Mouse (Mus musculus) neural tube, embryonic 11.5 days (tissue): ENCODE data around the gene Zan. TPM values are rescaled to one million over a fixed set of nuclear protein-coding genes. Genes with fewer than 3 reads are reported as not detected.
A peak's percentile ranks its signal among the peaks of the same experiment; 100 is the strongest.

ENCODE experiments used
- ATAC-seq: fragments of 200-750 bp; cut with Nextera tagmentation; 2 replicates; pipeline ENCODE4 v1.8.0; 2017; ENCODE audit warnings: moderate number of reproducible peaks, mild to moderate bottlenecking, moderate TSS enrichment, moderate library complexity; ENCODE audit not compliant: insufficient read depth, low FRiP score, low TSS enrichment
- DNase-seq: peaks from one replicate; pipeline ENCODE4 v3.0.0-alpha.2; 2015; ENCODE audit warnings: low spot score
- H3K27ac ChIP-seq: fragments of 300-500 bp; sonication (generic); 2 replicates; pipeline ENCODE4 v1.5.1; 2014; ENCODE audit warnings: low read depth, mild to moderate bottlenecking, low read length
- H3K27me3 ChIP-seq: fragments of 300-500 bp; sonication (generic); 2 replicates; pipeline ENCODE4 v1.6.1; 2014; ENCODE audit warnings: mild to moderate bottlenecking, low read length, mixed read lengths; ENCODE audit not compliant: control insufficient read depth, insufficient read depth
- H3K36me3 ChIP-seq: fragments of 300-500 bp; sonication (generic); 2 replicates; pipeline ENCODE4 v1.6.1; 2014; ENCODE audit warnings: mild to moderate bottlenecking, low read length, moderate library complexity, mixed read lengths; ENCODE audit not compliant: control insufficient read depth, insufficient read depth
- H3K4me1 ChIP-seq: fragments of 300-500 bp; sonication (generic); 2 replicates; pipeline ENCODE4 v1.6.1; 2014; ENCODE audit warnings: low read length, mixed read lengths; ENCODE audit not compliant: control insufficient read depth, insufficient read depth
- H3K4me2 ChIP-seq: fragments of 300-500 bp; sonication (generic); 2 replicates; pipeline ENCODE4 v1.6.1; 2014; ENCODE audit warnings: low read depth, mild to moderate bottlenecking, moderate library complexity
- H3K4me3 ChIP-seq: fragments of 300-500 bp; sonication (generic); 2 replicates; pipeline ENCODE4 v1.5.1; 2014; ENCODE audit warnings: low read depth, low read length
- H3K9ac ChIP-seq: fragments of 300-500 bp; sonication (generic); 2 replicates; pipeline ENCODE4 v1.6.1; 2014; ENCODE audit warnings: mild to moderate bottlenecking, low read length
- H3K9me3 ChIP-seq: fragments of 300-500 bp; sonication (generic); 2 replicates; pipeline ENCODE4 v1.6.1; 2016; ENCODE audit warnings: low read length; ENCODE audit not compliant: control insufficient read depth
- WGBS: fragments of 180-500 bp; shearing (Covaris S2); extraction: QIAGEN DNeasy Blood & Tissue Kit; methylation state at CpG from one replicate; pipeline ENCODE4 v1.1.7; 2014; 5-methylcytosine and 5-hydroxymethylcytosine counted together
- polyA plus RNA-seq: library from polyadenylated mRNA; unstranded; fragments of >200 nt; fragmentation: Nextera tagmentation; extraction: Ambion mirVana; gene quantifications from 2 replicates; pipeline ENCODE4 v1.2.1, GENCODE M21; 2014

The Zan gene
- polyA plus RNA-seq, 1 experiment from 2014 or later = 0.05 TPM

GRCm38 (mm10) chr5:137339290-137339979 lies 137.4 kb downstream of the Zan start:
- no peaks in the 10 kb centered on the region for H3K9me3 ChIP-seq
- peak overlapping the region; percentile 66 for H3K9ac ChIP-seq
- no peaks in the 10 kb centered on the region for H3K27me3 ChIP-seq
- 7% methylated on average over 22 of the region's 22 CpGs for WGBS
- DNase-seq (peak; percentile 33), ATAC-seq (peak; percentile 43; the same call in 1 of the 2 replicates)
- no peaks in the 10 kb centered on the region for H3K36me3 ChIP-seq
- H3K4me3 ChIP-seq = peak overlapping the region; percentile 32
- H3K4me1 ChIP-seq = peaks cover 6% of the 10 kb centered on the region; the same call in 1 of the 2 replicates
- H3K27ac ChIP-seq = no peak overlapping the region; the same call in 1 of the 2 replicates
- peak overlapping the region; percentile 84 for H3K4me2 ChIP-seq

- 3% methylated on average over 11 of the region's 11 CpGs for WGBS
- Histone ChIP-seq H3K4me1 (peaks cover 6% of the 10 kb centered on the region; the same call in 1 of the 2 replicates), H3K4me2 (peak overlapping the region; percentile 84), H3K27me3 (no peaks in the 10 kb centered on the region), H3K9ac (peak overlapping the region; percentile 66), H3K36me3 (no peaks in the 10 kb centered on the region), H3K9me3 (no peaks in the 10 kb centered on the region), H3K4me3 (peak overlapping the region; percentile 32), H3K27ac (peak overlapping the region; percentile 76)
- ATAC-seq (peak; percentile 24; the same call in 1 of the 2 replicates), DNase-seq (no peak)
Measured at GRCm38 (mm10) chr5:137338663-137339289, 138.1 kb downstream of the Zan start.

GRCm38 (mm10) chr5:137338256-137338655 lies 138.6 kb downstream of the Zan start:
- H3K36me3 ChIP-seq = no peaks in the 10 kb centered on the region
- under 1% methylated on average over 19 of the region's 19 CpGs for WGBS
- H3K9me3 ChIP-seq = no peaks in the 10 kb centered on the region
- H3K4me2 ChIP-seq = peak overlapping the region; percentile 84
- H3K4me3 ChIP-seq = peak overlapping the region; percentile 32
- ATAC-seq (peak; percentile 75), DNase-seq (peak; percentile 92)
- H3K4me1 ChIP-seq = peaks cover 6% of the 10 kb centered on the region; the same call in 1 of the 2 replicates
- peak overlapping the region; percentile 66 for H3K9ac ChIP-seq
- peak overlapping the region; percentile 76 for H3K27ac ChIP-seq
- no peaks in the 10 kb centered on the region for H3K27me3 ChIP-seq

GRCm38 (mm10) chr5:137337190-137337589 lies 139.7 kb downstream of the Zan start:
- ATAC-seq = no peak
- H3K27me3 ChIP-seq = no peaks in the 10 kb centered on the region
- no peak overlapping the region for H3K27ac ChIP-seq
- no peaks in the 10 kb centered on the region for H3K9me3 ChIP-seq
- no peak for DNase-seq
- peaks cover 6% of the 10 kb centered on the region; the same call in 1 of the 2 replicates for H3K4me1 ChIP-seq
- WGBS = 56% methylated on average over 8 of the region's 8 CpGs
- H3K4me2 ChIP-seq = no peak overlapping the region
- no peak overlapping the region for H3K9ac ChIP-seq
- H3K4me3 ChIP-seq = no peak overlapping the region
- no peaks in the 10 kb centered on the region for H3K36me3 ChIP-seq

- no peak overlapping the region for H3K9ac ChIP-seq
- no peak overlapping the region for H3K4me3 ChIP-seq
- no peak overlapping the region for H3K4me2 ChIP-seq
- ATAC-seq (no peak), DNase-seq (no peak)
- no peaks in the 10 kb centered on the region for H3K27me3 ChIP-seq
- no peak overlapping the region for H3K27ac ChIP-seq
- WGBS = 59% methylated on average over 6 of the region's 6 CpGs
- H3K36me3 ChIP-seq = no peaks in the 10 kb centered on the region
- H3K4me1 ChIP-seq = peaks cover 6% of the 10 kb centered on the region; the same call in 1 of the 2 replicates
- no peaks in the 10 kb centered on the region for H3K9me3 ChIP-seq
Measured at GRCm38 (mm10) chr5:137335066-137335465, 141.8 kb downstream of the Zan start.

- DNase-seq = no peak
- H3K4me2 ChIP-seq = no peak overlapping the region
Measured at GRCm38 (mm10) chr5:137334317-137334716, 142.5 kb downstream of the Zan start.

GRCm38 (mm10) chr5:137333512-137334174 lies 143.2 kb downstream of the Zan start, which contains the start of gene Slc12a9:
Gene Slc12a9, minus strand, starts transcription at chr5:137333597.
- Histone ChIP-seq H3K4me3 (peak within 1 kb of the TSS; percentile 53), H3K27me3 (no peaks in the 10 kb centered on the region), H3K9me3 (no peaks in the 10 kb centered on the region), H3K4me2 (peak within 1 kb of the TSS; percentile 74), H3K36me3 (no peaks in the 10 kb centered on the region), H3K4me1 (peaks cover under 1% of the 10 kb centered on the region; the same call in 1 of the 2 replicates), H3K9ac (peak within 1 kb of the TSS; percentile 60), H3K27ac (no peak within 1 kb of the TSS)
- DNase-seq (peak; percentile 94), ATAC-seq (peak; percentile 90)
- WGBS = under 1% methylated on average over 44 of the region's 44 CpGs

More at GRCm38 (mm10) chr5:137334317-137334716, 142.5 kb downstream of the Zan start:
- Histone ChIP-seq H3K9ac (no peak overlapping the region), H3K27ac (no peak overlapping the region), H3K27me3 (no peaks in the 10 kb centered on the region), H3K36me3 (no peaks in the 10 kb centered on the region), H3K4me1 (peaks cover 6% of the 10 kb centered on the region; the same call in 1 of the 2 replicates), H3K9me3 (no peaks in the 10 kb centered on the region), H3K4me3 (no peak overlapping the region; the same call in 1 of the 2 replicates)
- no peak for ATAC-seq
- WGBS = 59% methylated on average over 10 of the region's 10 CpGs

GRCm38 (mm10) chr5:137332857-137333511 lies 143.9 kb downstream of the Zan start:
- Histone ChIP-seq H3K9me3 (no peaks in the 10 kb centered on the region), H3K9ac (peak overlapping the region; percentile 60), H3K4me3 (peak overlapping the region; percentile 53), H3K4me2 (peak overlapping the region; percentile 74), H3K36me3 (no peaks in the 10 kb centered on the region; the same call in 1 of the 2 replicates), H3K4me1 (no peaks in the 10 kb centered on the region), H3K27me3 (no peaks in the 10 kb centered on the region), H3K27ac (no peak overlapping the region)
- WGBS = 17% methylated on average over 15 of the region's 15 CpGs
- DNase-seq (no peak), ATAC-seq (peak; percentile 36; the same call in 1 of the 2 replicates)
